Mouse (Mus musculus): ENCODE measurements at regions not wholly inside any gene's neighbourhood (a gene's known extent, or its start where the extent isn't known, plus 50 kb on each side); places are given as distances from the start of the nearest gene placed in this dataset.

GRCm38 (mm10) chr3:27815201-27815695, 80.9 kb downstream of the Tmem212 start:
- no peak for DNase-seq (ENCODE audit: low spot score in 2 of 2)

- DNase-seq (ENCODE audit: low spot score in 2 of 2) = no peak
These were observed 91.9 kb downstream of the Tmem212 start for GRCm38 (mm10) chr3:27804271-27804670.

GRCm38 (mm10) chr3:27791633-27791951, 80.5 kb upstream of the Fndc3b start:
- DNase-seq (ENCODE audit: low spot score in 2 of 2) = no peak

GRCm38 (mm10) chr3:27790932-27791632, 80.0 kb upstream of the Fndc3b start:
- DNase-seq (ENCODE audit: low spot score in 2 of 2) = no peak

DNA sequence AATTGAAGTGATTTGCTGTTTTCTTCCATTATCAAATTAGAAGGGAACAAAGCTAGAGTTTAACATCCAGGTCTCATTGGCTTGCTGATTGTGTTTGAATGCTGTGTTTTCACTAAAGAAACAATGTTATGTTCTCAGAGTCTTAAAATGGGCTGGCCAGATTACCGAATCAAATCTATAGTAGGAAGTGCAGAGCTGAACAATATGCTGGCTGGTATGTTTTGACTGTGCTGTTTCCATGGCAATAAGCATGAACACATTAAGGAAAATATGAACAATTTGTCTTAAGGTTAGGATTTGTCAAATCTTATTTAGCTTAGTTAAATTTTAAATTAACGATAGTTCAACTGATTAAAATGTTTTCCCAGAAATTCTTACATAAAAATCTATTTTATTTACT, 72.8 kb upstream of the Fndc3b start:
- no peak for DNase-seq (ENCODE audit: low spot score in 2 of 2)

DNA sequence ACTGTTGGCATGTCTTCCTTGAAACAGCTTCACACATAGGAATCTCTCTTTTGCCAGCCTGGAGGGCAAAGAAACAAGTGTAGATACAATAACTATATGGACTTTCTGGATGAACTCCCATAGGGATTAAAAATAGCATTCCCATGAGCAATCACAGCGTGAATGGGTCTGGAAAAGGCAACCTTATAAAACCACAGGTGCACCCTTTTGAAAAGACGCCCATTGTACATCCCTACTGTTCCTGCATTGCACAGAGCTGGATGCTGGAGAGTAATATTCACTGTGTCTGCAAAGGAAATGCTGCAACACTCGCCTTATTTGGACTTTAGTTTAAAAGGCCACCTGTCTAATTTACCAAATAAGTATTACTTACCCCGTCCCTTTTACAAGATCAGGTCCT, 72.4 kb upstream of the Fndc3b start:
- no peak for DNase-seq (ENCODE audit: low spot score in 2 of 2)

DNA sequence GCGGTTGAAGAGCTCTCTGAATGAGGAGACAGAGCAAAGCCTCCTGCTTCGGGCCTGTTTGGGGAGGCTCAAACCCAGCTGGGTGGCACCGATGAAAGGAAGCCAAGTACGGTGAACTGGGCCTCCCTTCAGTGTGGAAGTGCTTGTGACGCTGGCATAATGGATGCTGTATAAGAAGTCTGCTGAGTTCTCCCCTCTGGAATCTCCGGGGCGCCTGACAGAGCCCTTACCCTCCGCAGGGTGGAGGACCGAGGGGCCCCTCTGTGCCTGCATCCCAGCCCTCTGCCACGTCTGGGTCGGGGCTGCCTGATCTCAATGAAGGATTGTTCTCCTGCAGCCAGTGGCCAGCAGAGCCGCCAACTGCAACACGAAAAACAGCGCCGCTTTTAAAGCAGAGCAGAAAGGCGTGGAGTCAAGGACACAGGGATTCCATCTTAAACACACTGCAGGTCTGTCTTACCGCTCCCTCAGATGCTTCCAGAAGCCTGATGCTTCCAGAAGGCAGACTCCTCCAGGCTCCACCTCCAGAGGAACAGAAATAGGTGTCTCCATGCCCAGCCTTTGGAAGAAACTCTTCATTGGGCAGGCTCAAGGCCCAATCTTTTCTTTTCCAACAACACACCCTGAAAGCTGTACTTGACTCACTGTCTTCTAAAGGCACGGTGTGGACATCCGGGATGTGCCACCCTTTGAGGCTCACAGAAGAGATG, 71.1 kb upstream of the Fndc3b start:
- DNase-seq (ENCODE audit: low spot score in 2 of 2) = no peak

DNA sequence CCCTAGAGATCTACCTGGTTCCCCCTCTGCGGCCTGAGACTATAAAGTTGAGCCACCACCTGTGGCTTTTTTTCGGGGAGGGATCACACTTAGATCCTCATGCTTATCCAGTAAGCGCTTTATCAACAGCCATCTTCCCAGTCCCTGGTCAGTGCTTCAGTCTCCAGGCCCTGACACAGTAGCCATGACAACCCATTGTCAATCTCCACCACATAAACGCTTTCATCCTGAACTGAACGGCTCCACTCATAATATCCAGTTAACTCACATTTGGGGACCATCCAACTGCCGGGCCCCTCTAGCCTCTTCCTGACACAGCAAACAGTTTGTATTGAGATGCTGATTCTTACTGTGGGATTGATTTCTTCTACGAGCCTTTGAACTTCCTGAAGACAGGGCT, 68.8 kb upstream of the Fndc3b start:
- DNase-seq (ENCODE audit: low spot score in 2 of 2) = no peak

GRCm38 (mm10) chr3:27777751-27778150, 66.6 kb upstream of the Fndc3b start:
- DNase-seq (ENCODE audit: low spot score in 2 of 2) = no peak

- DNase-seq (ENCODE audit: low spot score in 2 of 2) = no peak
These were observed 62.1 kb upstream of the Fndc3b start for GRCm38 (mm10) chr3:27773176-27773575.

GRCm38 (mm10) chr3:27769438-27769837, 58.3 kb upstream of the Fndc3b start:
- DNase-seq (ENCODE audit: low spot score in 2 of 2) = no peak

DNA sequence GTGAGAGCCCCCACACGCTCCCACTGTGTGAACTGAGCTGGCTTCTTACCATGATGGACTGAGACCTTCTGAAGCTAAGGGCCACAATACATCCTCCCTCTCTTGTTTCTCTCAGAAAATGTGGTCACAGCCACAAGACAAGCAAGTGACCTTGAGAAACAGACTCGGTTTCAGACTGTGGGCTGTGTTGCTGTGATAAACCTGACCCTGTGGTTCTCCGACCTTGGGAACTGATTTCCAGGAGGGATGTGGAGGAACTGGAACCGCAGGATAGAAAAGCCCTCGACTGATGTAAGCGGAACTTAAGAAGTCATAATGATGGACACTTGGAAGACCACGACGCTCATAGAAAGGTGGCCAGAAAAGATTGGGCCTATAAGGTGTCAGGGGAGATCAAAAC, 56.1 kb upstream of the Fndc3b start:
- no peak for DNase-seq (ENCODE audit: low spot score in 2 of 2)

GRCm38 (mm10) chr3:27766421-27766820, 55.3 kb upstream of the Fndc3b start:
- DNase-seq (ENCODE audit: low spot score in 2 of 2) = no peak

- DNase-seq (ENCODE audit: low spot score in 2 of 2) = peak; percentile 10 to 23
These were observed 54.8 kb upstream of the Fndc3b start for GRCm38 (mm10) chr3:27765929-27766328.

- no peak for DNase-seq (ENCODE audit: low spot score in 2 of 2)
These were observed 53.4 kb upstream of the Fndc3b start for GRCm38 (mm10) chr3:27764556-27764955.

- DNase-seq (ENCODE audit: low spot score in 2 of 2) = no peak
These were observed 49.9 kb upstream of the Fndc3b start for GRCm38 (mm10) chr3:27761031-27761430.

Data from gastrocnemius, adult 8-10 months (tissue).